Mouse (Mus musculus): ENCODE data around the gene Tor1b. TPM values are rescaled to one million over a fixed set of nuclear protein-coding genes. Genes with fewer than 3 reads are reported as not detected.

The Tor1b gene
- polyA plus RNA-seq, 1 experiment = 41.7 TPM

GRCm38 (mm10) chr2:30954797-30955196, 2.0 kb downstream of the Tor1b start:
- Histone ChIP-seq H3K4me1 (replicated peaks; ENCODE audit: control insufficient read depth, insufficient read depth, low read length) (peaks cover 19% of the 10 kb centered on the region), H3K36me3 (ENCODE audit: control insufficient read depth, insufficient read depth, low read length) (peaks cover 35% of the 10 kb centered on the region), H3K27ac (ENCODE audit: control insufficient read depth, insufficient read depth, low read length) (no peak overlapping the region), H3K4me3 (ENCODE audit: control insufficient read depth, insufficient read depth, low read length) (no peak overlapping the region), H3K27me3 (ENCODE audit: control insufficient read depth, insufficient read depth, low read length) (no peaks in the 10 kb centered on the region)
- no peak for DNase-seq
- 44% methylated on average over 6 of the region's 6 CpGs for WGBS
- TF ChIP-seq POLR2A (IDR thresholded peaks at IDR 0.05; ENCODE audit: control insufficient read depth, extremely low read depth, insufficient read depth, low read length, poor library complexity) (no peak), CTCF (IDR thresholded peaks at IDR 0.05; ENCODE audit: borderline replicate concordance, control insufficient read depth, extremely low read depth, insufficient read depth, low read length, poor library complexity) (no peak)

DNA sequence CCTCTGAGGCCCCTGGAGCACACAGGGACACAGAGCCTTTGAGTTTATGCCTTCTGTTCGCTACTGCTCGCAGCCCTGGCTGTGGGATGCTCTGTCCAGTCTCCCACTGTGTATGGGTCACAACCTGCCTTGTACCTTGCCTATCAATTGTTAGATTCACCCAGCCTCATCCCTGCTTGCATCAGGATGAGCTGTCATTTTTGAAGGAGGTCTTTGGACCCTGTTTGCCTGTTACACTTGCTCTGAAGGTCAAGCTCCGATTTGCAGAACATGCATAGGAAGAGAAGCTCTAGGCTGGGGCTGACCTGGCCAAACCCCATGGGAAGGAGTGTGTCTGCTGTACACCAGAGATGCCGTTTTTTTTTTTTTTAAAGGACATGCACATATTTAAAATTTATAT, 4.8 kb downstream of the Tor1b start:
- Histone ChIP-seq H3K36me3 (ENCODE audit: control insufficient read depth, insufficient read depth, low read length) (peaks cover 49% of the 10 kb centered on the region), H3K27ac (ENCODE audit: control insufficient read depth, insufficient read depth, low read length) (no peak overlapping the region), H3K4me1 (replicated peaks; ENCODE audit: control insufficient read depth, insufficient read depth, low read length) (peaks cover 17% of the 10 kb centered on the region), H3K27me3 (ENCODE audit: control insufficient read depth, insufficient read depth, low read length) (no peaks in the 10 kb centered on the region), H3K4me3 (ENCODE audit: control insufficient read depth, insufficient read depth, low read length) (no peak overlapping the region)
- 95% methylated on average over 4 of the region's 4 CpGs for WGBS
- TF ChIP-seq CTCF (IDR thresholded peaks at IDR 0.05; ENCODE audit: borderline replicate concordance, control insufficient read depth, extremely low read depth, insufficient read depth, low read length, poor library complexity) = no peak
- TF ChIP-seq POLR2A (IDR thresholded peaks at IDR 0.05; ENCODE audit: control insufficient read depth, extremely low read depth, insufficient read depth, low read length, poor library complexity) = no peak
- DNase-seq = no peak

- TF ChIP-seq POLR2A (IDR thresholded peaks at IDR 0.05; ENCODE audit: control insufficient read depth, extremely low read depth, insufficient read depth, low read length, poor library complexity) (no peak), CTCF (IDR thresholded peaks at IDR 0.05; ENCODE audit: borderline replicate concordance, control insufficient read depth, extremely low read depth, insufficient read depth, low read length, poor library complexity) (no peak)
- H3K27ac ChIP-seq (ENCODE audit: control insufficient read depth, insufficient read depth, low read length) = no peak overlapping the region
- DNase-seq = no peak
- peaks cover 11% of the 10 kb centered on the region for H3K4me1 ChIP-seq (replicated peaks; ENCODE audit: control insufficient read depth, insufficient read depth, low read length)
- no peak overlapping the region for H3K4me3 ChIP-seq (ENCODE audit: control insufficient read depth, insufficient read depth, low read length)
- WGBS = 94% methylated on average over 14 of the region's 14 CpGs
- H3K27me3 ChIP-seq (ENCODE audit: control insufficient read depth, insufficient read depth, low read length) = no peaks in the 10 kb centered on the region
- H3K36me3 ChIP-seq (ENCODE audit: control insufficient read depth, insufficient read depth, low read length) = peaks cover 59% of the 10 kb centered on the region
Measured at GRCm38 (mm10) chr2:30958726-30959125, 6.0 kb downstream of the Tor1b start.

GRCm38 (mm10) chr2:30959856-30960255, 7.1 kb downstream of the Tor1b start:
- no peak overlapping the region for H3K4me3 ChIP-seq (ENCODE audit: control insufficient read depth, insufficient read depth, low read length)
- H3K4me1 ChIP-seq (replicated peaks; ENCODE audit: control insufficient read depth, insufficient read depth, low read length) = peaks cover 3% of the 10 kb centered on the region
- H3K36me3 ChIP-seq (ENCODE audit: control insufficient read depth, insufficient read depth, low read length) = peaks cover 59% of the 10 kb centered on the region
- H3K27ac ChIP-seq (ENCODE audit: control insufficient read depth, insufficient read depth, low read length) = no peak overlapping the region
- TF ChIP-seq POLR2A (IDR thresholded peaks at IDR 0.05; ENCODE audit: control insufficient read depth, extremely low read depth, insufficient read depth, low read length, poor library complexity) (no peak), CTCF (IDR thresholded peaks at IDR 0.05; ENCODE audit: borderline replicate concordance, control insufficient read depth, extremely low read depth, insufficient read depth, low read length, poor library complexity) (no peak)
- no peaks in the 10 kb centered on the region for H3K27me3 ChIP-seq (ENCODE audit: control insufficient read depth, insufficient read depth, low read length)
- WGBS = 92% methylated on average over 5 of the region's 5 CpGs
- no peak for DNase-seq

- Histone ChIP-seq H3K4me3 (ENCODE audit: control insufficient read depth, insufficient read depth, low read length) (no peak overlapping the region), H3K27ac (ENCODE audit: control insufficient read depth, insufficient read depth, low read length) (no peak overlapping the region), H3K36me3 (ENCODE audit: control insufficient read depth, insufficient read depth, low read length) (peaks cover 48% of the 10 kb centered on the region), H3K4me1 (replicated peaks; ENCODE audit: control insufficient read depth, insufficient read depth, low read length) (peaks cover 15% of the 10 kb centered on the region), H3K27me3 (ENCODE audit: control insufficient read depth, insufficient read depth, low read length) (no peaks in the 10 kb centered on the region)
- 87% methylated on average over 11 of the region's 11 CpGs for WGBS
- DNase-seq = no peak
- no peak for TF ChIP-seq CTCF (IDR thresholded peaks at IDR 0.05; ENCODE audit: borderline replicate concordance, control insufficient read depth, extremely low read depth, insufficient read depth, low read length, poor library complexity)
- no peak for TF ChIP-seq POLR2A (IDR thresholded peaks at IDR 0.05; ENCODE audit: control insufficient read depth, extremely low read depth, insufficient read depth, low read length, poor library complexity)
Measured at GRCm38 (mm10) chr2:30962570-30963254, 10.0 kb downstream of the Tor1b start.

DNA sequence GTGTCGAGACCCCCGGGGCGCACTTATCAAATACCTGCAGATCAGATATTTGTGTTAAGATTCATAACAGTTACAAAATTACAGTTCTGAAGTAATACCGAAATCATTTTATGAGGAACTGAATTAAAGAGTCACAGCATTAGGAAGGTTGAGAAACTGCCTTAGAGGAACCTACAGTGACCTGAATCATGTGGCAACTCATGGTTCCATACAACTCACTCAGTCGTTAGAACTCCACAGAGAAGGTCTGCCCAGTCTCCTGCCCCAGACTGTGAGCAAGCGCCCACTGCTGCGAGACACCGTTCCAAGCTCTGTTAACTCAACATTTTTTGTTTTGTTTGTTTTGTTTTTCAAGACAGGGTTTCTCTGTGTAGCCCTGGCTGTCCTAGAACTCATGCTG, 12.9 kb downstream of the Tor1b start:
- Histone ChIP-seq H3K27me3 (ENCODE audit: control insufficient read depth, insufficient read depth, low read length) (no peaks in the 10 kb centered on the region), H3K36me3 (ENCODE audit: control insufficient read depth, insufficient read depth, low read length) (peaks cover 20% of the 10 kb centered on the region), H3K27ac (ENCODE audit: control insufficient read depth, insufficient read depth, low read length) (no peak overlapping the region), H3K4me3 (ENCODE audit: control insufficient read depth, insufficient read depth, low read length) (no peak overlapping the region), H3K4me1 (replicated peaks; ENCODE audit: control insufficient read depth, insufficient read depth, low read length) (peaks cover 15% of the 10 kb centered on the region)
- TF ChIP-seq POLR2A (IDR thresholded peaks at IDR 0.05; ENCODE audit: control insufficient read depth, extremely low read depth, insufficient read depth, low read length, poor library complexity) (no peak), CTCF (IDR thresholded peaks at IDR 0.05; ENCODE audit: borderline replicate concordance, control insufficient read depth, extremely low read depth, insufficient read depth, low read length, poor library complexity) (no peak)
- WGBS = 95% methylated on average over 8 of the region's 8 CpGs
- DNase-seq = no peak

Measured in thymus, adult 2 months (tissue).